Mouse (Mus musculus) urinary bladder, postnatal 14 days (tissue): ENCODE results near the gene Tmem132a.

Source experiments
- DNase-seq: peaks from one replicate; pipeline ENCODE4 v3.0.0; 2021; ENCODE audit warnings: low spot score

Gene Tmem132a

GRCm38 (mm10) chr19:10869886-10870527, at the start of gene Tmem132a:
Gene Tmem132a, minus strand, starts transcription at chr19:10869940.
- DNase-seq, result peak; percentile 37

- no peak for DNase-seq
Measured at GRCm38 (mm10) chr19:10918321-10918991, 48.7 kb upstream of the Tmem132a start.

GRCm38 (mm10) chr19:10916506-10916905, 46.8 kb upstream of the Tmem132a start:
- no peak for DNase-seq

- no peak for DNase-seq
Measured at GRCm38 (mm10) chr19:10914870-10915269, 45.1 kb upstream of the Tmem132a start.

GRCm38 (mm10) chr19:10914291-10914690, 44.6 kb upstream of the Tmem132a start:
- no peak for DNase-seq

DNA sequence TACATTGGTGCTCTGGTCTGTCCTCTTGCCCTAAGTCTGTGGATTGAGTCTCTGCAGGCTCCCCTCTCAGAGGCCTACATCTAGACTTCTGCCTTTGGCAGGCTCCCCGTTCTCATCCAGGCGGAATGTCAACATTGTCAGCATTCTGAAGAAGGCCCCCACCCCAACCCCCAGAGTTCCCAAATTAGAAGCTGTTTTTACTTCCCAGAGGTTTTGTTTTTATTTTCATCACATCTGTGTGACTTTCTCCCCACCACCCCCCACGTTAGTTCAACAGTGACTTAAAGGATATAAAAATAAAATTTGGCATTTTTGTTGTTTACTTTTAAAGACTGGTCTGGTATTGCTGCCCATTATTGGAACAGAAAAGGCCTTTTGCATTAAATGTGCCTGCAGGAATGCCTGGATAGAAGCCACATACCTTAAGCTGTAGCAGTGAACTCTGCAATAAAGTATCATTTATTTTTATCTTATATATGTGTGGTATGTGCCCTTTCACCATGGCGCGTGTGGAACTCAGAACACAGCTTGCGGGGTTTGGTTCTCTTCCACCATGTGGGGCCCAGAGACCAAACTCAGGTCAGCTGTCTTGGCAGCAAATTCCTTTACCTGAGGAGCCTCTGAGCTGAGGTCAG, 39.5 kb upstream of the Tmem132a start:
- DNase-seq, result no peak

GRCm38 (mm10) chr19:10907891-10908290, 38.2 kb upstream of the Tmem132a start:
- DNase-seq, result peak; percentile 65

DNA sequence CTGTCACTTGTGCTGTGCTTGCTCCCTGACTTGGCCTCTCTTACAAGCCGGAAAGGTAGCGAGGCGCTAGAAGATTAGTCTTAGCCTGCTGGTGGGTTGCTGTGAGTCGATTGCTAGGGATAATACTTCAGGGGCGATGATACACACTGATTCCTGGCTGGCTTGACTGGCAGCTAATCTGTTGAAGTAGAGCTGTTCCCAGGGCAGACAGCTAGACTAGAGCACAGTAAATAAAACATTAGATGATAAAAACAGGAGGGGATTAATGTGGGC, 35.9 kb upstream of the Tmem132a start:
- DNase-seq, result no peak

DNA sequence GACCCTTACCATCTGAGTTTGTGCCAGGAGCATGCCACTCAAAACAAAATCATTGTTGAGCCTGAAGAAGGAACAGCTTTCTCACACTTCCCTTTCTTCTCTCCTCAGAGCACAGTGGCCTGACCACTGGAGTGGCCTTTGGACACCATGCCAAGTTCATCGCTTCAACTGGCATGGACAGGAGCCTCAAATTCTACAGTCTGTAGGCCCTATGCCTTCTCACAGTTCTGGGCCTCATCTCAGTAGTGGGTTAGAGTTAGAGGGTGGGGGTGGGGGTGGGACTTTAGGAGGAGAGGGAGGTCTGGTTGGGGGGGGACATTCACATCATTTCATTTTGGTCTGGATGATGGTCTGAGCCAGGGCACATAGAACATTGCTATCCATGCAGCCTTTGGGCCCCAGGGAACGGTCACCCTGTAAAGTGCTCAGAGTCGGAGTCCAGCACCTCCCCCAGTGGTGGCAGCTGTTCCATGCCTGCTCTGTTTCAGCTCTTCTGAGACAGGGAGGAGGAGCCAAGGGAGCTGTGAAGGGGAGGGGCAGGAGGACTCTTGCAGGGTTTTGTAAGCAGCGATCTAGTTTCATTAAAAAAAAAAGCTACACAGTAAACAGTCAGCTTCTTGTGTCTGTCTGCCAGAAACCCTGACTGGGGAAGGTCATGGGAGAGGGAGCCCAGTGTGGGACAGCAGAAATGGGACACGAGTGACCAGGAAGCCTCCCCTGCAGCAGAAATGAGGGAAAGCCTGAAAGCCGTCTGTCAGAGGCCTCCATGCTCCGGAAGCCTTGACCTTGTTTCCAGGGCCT, 35.4 kb upstream of the Tmem132a start:
- DNase-seq, result peak; percentile 66

DNA sequence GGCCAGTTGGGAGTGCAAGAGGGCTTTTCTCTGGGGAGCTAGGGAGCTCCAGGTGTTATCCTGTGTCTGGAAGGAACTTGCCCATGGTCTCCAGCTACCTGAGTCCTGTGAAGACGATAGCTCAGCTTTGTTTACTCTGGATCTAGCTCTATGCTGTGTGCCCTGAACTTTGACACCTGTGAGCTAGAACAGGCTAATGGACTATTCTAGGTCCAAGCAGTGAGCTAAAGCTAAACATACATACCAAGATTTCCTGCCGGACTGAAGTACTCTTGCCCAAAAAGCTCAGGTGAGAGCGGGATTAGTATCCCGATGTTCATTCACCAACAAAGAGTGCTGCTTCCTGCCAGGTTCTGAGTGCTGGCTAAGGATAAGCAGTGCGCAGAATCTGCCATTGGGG, 34.8 kb upstream of the Tmem132a start:
- no peak for DNase-seq

DNA sequence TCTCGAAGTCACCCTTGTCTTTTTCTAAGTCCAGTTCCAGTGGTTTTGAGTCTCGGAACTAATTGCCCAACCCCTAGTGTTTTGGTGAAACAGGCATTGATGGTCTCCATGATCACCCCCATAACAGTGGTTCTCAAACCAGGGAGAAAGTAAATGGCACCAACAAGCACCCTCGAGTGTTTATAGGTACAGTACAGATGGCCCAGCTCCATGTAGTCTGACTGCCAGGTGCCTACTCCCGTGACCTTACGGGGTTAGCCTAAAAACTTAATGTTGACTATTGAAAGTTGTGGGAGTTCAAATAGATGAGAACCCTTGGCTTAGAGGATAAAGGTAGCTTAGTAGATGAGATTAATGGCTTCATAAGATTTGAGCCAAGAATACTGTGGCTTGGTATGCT, 31.3 kb upstream of the Tmem132a start:
- no peak for DNase-seq

- no peak for DNase-seq
Measured at GRCm38 (mm10) chr19:10900315-10900714, 30.6 kb upstream of the Tmem132a start.

DNA sequence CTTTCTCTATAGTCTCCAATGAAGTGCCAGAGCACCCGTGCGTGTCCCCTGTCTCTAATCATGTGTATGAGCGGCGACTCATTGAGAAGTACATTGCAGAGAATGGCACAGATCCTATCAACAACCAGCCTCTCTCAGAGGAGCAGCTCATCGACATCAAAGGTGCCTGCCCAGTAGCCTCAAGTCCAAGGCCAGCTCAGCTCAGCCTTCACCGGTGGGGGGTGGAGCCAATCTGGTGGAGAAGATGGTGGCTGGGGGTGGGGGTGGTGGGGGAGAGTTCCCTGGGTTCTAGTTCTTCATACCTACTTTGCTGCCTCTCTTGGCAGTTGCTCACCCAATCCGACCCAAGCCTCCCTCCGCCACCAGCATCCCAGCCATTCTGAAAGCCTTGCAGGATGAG, 27.8 kb upstream of the Tmem132a start:
- DNase-seq, result no peak

GRCm38 (mm10) chr19:10896849-10897248, 27.1 kb upstream of the Tmem132a start:
- DNase-seq, result no peak

GRCm38 (mm10) chr19:10895708-10896107, 26.0 kb upstream of the Tmem132a start:
- peak; percentile 41 for DNase-seq

- DNase-seq, result peak; percentile 98
Measured at GRCm38 (mm10) chr19:10895016-10895528, 25.3 kb upstream of the Tmem132a start, which contains the start of gene Prpf19. Gene Prpf19, plus strand, starts transcription at chr19:10895231.

DNA sequence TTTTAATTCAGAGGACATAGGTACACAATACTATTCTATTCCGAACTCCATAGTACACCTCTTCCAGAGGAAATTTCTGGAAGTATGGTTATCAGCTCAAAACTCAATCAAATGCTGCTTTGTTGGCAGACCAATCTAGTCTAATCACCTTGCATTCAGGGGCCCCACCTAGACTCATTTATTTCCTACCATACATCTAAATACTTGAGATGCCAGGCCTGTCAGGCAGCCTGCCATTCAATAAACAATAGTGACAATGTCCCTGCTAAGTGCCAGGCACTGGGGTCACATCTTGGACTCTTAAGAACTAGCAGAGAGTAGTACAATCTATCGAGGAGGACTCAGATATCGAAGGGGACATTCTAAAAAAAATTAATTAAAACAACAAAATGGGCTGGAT, 22.5 kb upstream of the Tmem132a start:
- no peak for DNase-seq

- DNase-seq, result peak; percentile 95
Measured at GRCm38 (mm10) chr19:10881426-10882154, 11.8 kb upstream of the Tmem132a start, which contains the start of gene Tmem109. Gene Tmem109, minus strand, starts transcription at chr19:10882001.

- no peak for DNase-seq
Measured at GRCm38 (mm10) chr19:10880975-10881425, 11.3 kb upstream of the Tmem132a start.

DNA sequence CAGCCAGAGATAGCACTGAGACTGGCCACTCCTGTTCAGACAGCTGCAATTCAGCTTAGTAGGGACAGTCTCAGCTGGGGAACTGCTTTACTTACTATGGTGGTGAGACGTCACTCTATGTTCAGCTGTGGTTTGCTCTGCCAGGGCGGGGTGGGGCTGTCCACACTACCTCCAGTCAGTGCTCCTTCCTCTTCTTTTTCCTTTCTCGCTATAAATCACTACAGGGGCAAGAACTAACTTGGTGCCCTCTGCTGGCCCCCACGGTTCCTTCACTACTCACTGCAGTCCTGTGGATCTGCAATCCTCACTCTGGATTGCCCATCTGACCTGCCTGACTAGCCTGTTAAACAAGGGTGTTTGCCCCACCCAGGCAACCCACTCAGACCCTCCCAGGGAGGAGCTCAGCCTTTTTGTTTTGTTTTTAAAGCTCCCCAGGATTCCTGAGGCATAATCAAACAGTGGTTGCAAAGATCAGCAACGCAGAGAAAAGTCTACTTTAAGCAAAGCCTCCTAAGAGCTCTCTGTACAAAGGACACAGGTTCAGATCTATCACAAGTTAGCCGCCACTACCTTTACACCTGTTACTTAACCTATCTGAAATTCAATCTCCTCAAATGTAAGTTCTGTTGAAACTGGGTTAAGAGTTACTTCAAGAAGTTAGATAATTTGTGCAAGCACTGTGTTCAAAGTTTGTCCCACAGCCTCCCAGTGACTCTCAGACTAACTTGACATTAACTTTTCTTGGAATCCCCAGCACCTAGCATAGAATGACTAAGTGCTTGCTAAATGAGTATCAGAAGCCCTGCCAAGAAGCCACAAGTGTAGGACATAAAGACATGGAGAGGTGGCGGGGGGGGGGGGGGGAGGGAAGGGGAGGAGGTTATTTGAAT, 10.6 kb upstream of the Tmem132a start:
- DNase-seq, result peak; percentile 74
